Comparison of ENCODE assay signal across 9 mouse cellular contexts in the genomic region with DNA sequence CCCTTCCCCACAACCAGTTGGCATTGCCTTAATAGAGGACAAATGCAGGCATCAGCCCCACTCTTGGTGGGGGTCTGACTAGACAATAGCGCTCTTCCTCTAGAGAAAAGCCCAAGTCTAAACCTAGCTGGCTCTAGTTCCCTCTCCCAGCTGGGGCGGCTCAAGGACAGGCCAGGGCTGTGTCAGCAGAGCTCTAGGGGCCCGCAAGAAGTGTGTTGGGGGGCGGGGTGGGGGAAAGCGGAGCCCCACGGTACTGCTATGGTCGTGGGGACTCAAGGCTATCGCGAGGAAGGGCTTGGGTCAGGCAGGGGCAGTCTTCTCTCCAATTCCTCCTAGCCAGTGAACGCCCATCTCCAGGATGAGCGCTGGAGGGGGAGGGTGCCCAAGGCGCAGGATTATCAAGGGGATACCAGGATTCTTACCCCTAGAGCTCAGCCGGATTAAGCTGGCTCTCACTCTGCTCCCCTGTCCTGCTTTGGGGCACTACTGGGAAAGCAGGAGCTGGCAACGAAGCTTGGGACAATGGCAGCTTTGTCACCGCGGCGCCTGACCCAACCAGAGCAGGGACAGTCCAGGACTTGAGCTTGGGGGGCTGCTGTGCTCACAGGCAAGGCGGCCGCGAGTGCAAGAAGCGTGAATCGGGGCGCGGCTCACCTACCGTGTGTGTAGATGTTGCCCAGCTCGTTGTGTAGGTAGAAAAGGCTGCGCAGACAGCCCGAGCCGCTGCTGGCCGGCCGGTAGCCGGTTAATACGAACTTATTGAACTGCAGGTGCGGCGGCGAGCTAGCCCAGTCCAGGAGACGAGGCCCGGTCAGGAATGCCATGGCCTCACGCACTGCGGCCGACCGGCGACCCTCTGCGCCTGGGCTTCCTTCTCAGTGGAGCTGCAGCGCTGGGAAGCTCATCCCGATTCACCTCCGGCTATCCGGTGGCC. TPM values are rescaled to one million over a fixed set of nuclear protein-coding genes. Genes with fewer than 3 reads are reported as not detected.
A peak's percentile ranks its signal among the peaks of the same experiment; 100 is the strongest.
DNase-seq lines count a peak whose midpoint lies in the region; ATAC-seq and TF ChIP-seq lines count a peak whose summit lies in the region.
"Had no signal": no experiment of that assay in that cellular context is flagged by ENCODE, and none has a peak within 500 bp of the region (broad histone marks: within the 10 kb centered on the region; RNA-seq: fewer than 3 reads in every experiment).

No protein-coding gene starts in this region.

- peak overlapping the region; percentile 79 for H3K9ac ChIP-seq in forebrain, postnatal 0 days
- peak overlapping the region; percentile 77 for H3K9ac ChIP-seq in midbrain, postnatal 0 days (replicated peaks; ENCODE audit: low read length, poor library complexity, severe bottlenecking)

- TF ChIP-seq CTCF in testis, adult 2 months (IDR thresholded peaks at IDR 0.05; ENCODE audit: control insufficient read depth, insufficient read depth, insufficient replicate concordance, low read depth, low read length) = no peak
- no peak for TF ChIP-seq CTCF in forebrain, postnatal 0 days (IDR thresholded peaks at IDR 0.05; ENCODE audit: low read depth)
- TF ChIP-seq CTCF in left cerebral cortex, adult 2 months (IDR thresholded peaks at IDR 0.05) = no peak
- TF ChIP-seq CTCF in midbrain, postnatal 0 days (IDR thresholded peaks at IDR 0.05) = no peak

- peak overlapping the region; percentile 74 for H3K4me3 ChIP-seq in testis, adult 2 months (ENCODE audit: control insufficient read depth, low read depth, low read length)
- peak overlapping the region; percentile 68 for H3K4me3 ChIP-seq in forebrain, postnatal 0 days (ENCODE audit: low read depth, low read length)
- H3K4me3 ChIP-seq in left cerebral cortex, adult 2 months = peak overlapping the region; percentile 65
- H3K4me3 ChIP-seq in midbrain, postnatal 0 days (ENCODE audit: low read depth, low read length) = peak overlapping the region; percentile 80

- WGBS in forebrain, postnatal 0 days = 1% methylated on average over 48 of the region's 48 CpGs
- under 1% methylated on average over 48 of the region's 48 CpGs for WGBS in midbrain, postnatal 0 days

- ATAC-seq in forebrain, postnatal 0 days = peak; percentile 38
- ATAC-seq in midbrain, postnatal 0 days (ENCODE audit: low FRiP score) = peak; percentile 48

- no peak for TF ChIP-seq POLR2A in testis, adult 2 months (IDR thresholded peaks at IDR 0.05; ENCODE audit: control insufficient read depth, low read depth, low read length)

- peak; percentile 36 to 43 for DNase-seq in adrenal gland, adult 18-20 months (ENCODE audit: low spot score in 2 of 2)
- DNase-seq in adrenal gland, adult (ENCODE audit: inconsistent age in 2 of 2, low spot score in 1 of 2) = no peak
- DNase-seq in testis, postnatal 14 days (ENCODE audit: low spot score) = no peak
- DNase-seq in forebrain, postnatal 0 days = peak; percentile 55
- DNase-seq in left cerebral cortex, adult 2 months (ENCODE audit: extremely low spot score in 1 of 2, low spot score in 2 of 2) = peak; percentile 45 to 49
- DNase-seq in midbrain, postnatal 0 days (ENCODE audit: low spot score) = peak; percentile 74
- DNase-seq in thymus, postnatal 36 days = no peak

- H3K27me3 ChIP-seq in testis, adult 2 months (ENCODE audit: control insufficient read depth, insufficient read depth, low read length) = 0 out of 2 replicates have a peak, but pooled peaks cover 4% of the 10 kb centered on the region
- H3K27me3 ChIP-seq in forebrain, postnatal 0 days (ENCODE audit: insufficient read depth, low read length) = peaks cover 32% of the 10 kb centered on the region
- H3K27me3 ChIP-seq in midbrain, postnatal 0 days (ENCODE audit: insufficient read depth, low read length) = peaks cover 31% of the 10 kb centered on the region

- H3K9me3 ChIP-seq in forebrain, postnatal 0 days (ENCODE audit: low read length) = no peaks in the 10 kb centered on the region
- no peaks in the 10 kb centered on the region for H3K9me3 ChIP-seq in midbrain, postnatal 0 days (ENCODE audit: low read length)

- H3K27ac ChIP-seq in testis, adult 2 months (ENCODE audit: control insufficient read depth, insufficient read depth, low read depth, low read length) = no peak overlapping the region
- H3K27ac ChIP-seq in forebrain, postnatal 0 days (ENCODE audit: low read depth, low read length) = peak overlapping the region; percentile 66
- H3K27ac ChIP-seq in left cerebral cortex, adult 2 months = peak overlapping the region; percentile 92
- H3K27ac ChIP-seq in midbrain, postnatal 0 days (ENCODE audit: low read depth, low read length) = peak overlapping the region; percentile 74

- H3K36me3 ChIP-seq in testis, adult 2 months (ENCODE audit: control insufficient read depth, insufficient read depth, low read length) = no peaks in the 10 kb centered on the region
- peaks cover 11% of the 10 kb centered on the region; the same call in 1 of the 2 replicates for H3K36me3 ChIP-seq in forebrain, postnatal 0 days (ENCODE audit: insufficient read depth)
- peaks cover 20% of the 10 kb centered on the region for H3K36me3 ChIP-seq in midbrain, postnatal 0 days (ENCODE audit: insufficient read depth, low read length)

- peak overlapping the region; percentile 94 for H3K4me2 ChIP-seq in forebrain, postnatal 0 days (ENCODE audit: low read depth)
- peak overlapping the region; percentile 93 for H3K4me2 ChIP-seq in midbrain, postnatal 0 days (ENCODE audit: low read depth, low read length, poor library complexity, severe bottlenecking)

- peaks cover 28% of the 10 kb centered on the region for H3K4me1 ChIP-seq in testis, adult 2 months (ENCODE audit: control insufficient read depth, insufficient read depth, low read length)
- H3K4me1 ChIP-seq in forebrain, postnatal 0 days (ENCODE audit: insufficient read depth) = peaks cover 8% of the 10 kb centered on the region; the same call in 1 of the 2 replicates
- peaks cover 7% of the 10 kb centered on the region; the same call in 1 of the 2 replicates for H3K4me1 ChIP-seq in midbrain, postnatal 0 days (ENCODE audit: insufficient read depth, low read length)

- intact Hi-C loops in left cerebral cortex, adult 2 months (cut with DNase I) = loop anchor here (5.0 kb wide), 1 partner anchor 63 kb away; no protein-coding TSS in a partner anchor

RNA-seq across cellular contexts. Expression of a gene that starts 1.2 kb away (rescaled TPM):
- 10 to 100 TPM in 1 of 2 experiments, 1 to 10 TPM in 1; 8.5 to 12.7 TPM for total RNA-seq in adrenal gland, adult 18-20 months (2021)
- polyA plus RNA-seq in testis, adult 2 months (2012; rRNA removed) = 0.69 and 0.85 TPM in 2 replicates
- total RNA-seq in forebrain, postnatal 0 days (2014; rRNA removed) = 51.9 and 54.9 TPM in 2 replicates
- 48.8 and 56.9 TPM in 2 replicates for polyA plus RNA-seq in forebrain, postnatal 0 days (2015; fragmentation: Nextera tagmentation; extraction: Ambion mirVana)
- total RNA-seq in left cerebral cortex, adult 2 months (2021) = 10 to 100 TPM; 50.9 to 56.0 TPM
- total RNA-seq in midbrain, postnatal 0 days (2014; rRNA removed) = 83.6 and 103 TPM in 2 replicates
- 66.0 and 73.8 TPM in 2 replicates for polyA plus RNA-seq in midbrain, postnatal 0 days (2015; fragmentation: Nextera tagmentation; extraction: Ambion mirVana)

RNA-seq across cellular contexts. Expression of a gene that starts 6.2 kb away (rescaled TPM):
- under 1 TPM in 1 of 2 experiments, not detected in 1; 0.13 TPM for total RNA-seq in adrenal gland, adult 18-20 months (2021)
- 0.80 and 0.97 TPM in 2 replicates for polyA plus RNA-seq in testis, adult 2 months (2012; rRNA removed)
- total RNA-seq in forebrain, postnatal 0 days (2014; rRNA removed) = 0.38 and 0.90 TPM in 2 replicates
- polyA plus RNA-seq in forebrain, postnatal 0 days (2015; fragmentation: Nextera tagmentation; extraction: Ambion mirVana) = 0.23 and 0.82 TPM in 2 replicates
- total RNA-seq in left cerebral cortex, adult 2 months (2021) = under 1 TPM; 0.68 TPM
- 0.38 and 2.5 TPM in 2 replicates for total RNA-seq in midbrain, postnatal 0 days (2014; rRNA removed)
- polyA plus RNA-seq in midbrain, postnatal 0 days (2015; fragmentation: Nextera tagmentation; extraction: Ambion mirVana) = 1.3 TPM in 2 replicates

RNA-seq across cellular contexts. Expression of a gene that starts 13.3 kb away (rescaled TPM):
- total RNA-seq in adrenal gland, adult 18-20 months (2021) = 1 to 10 TPM; 2.1 to 2.4 TPM
- 78.6 and 88.6 TPM in 2 replicates for polyA plus RNA-seq in testis, adult 2 months (2012; rRNA removed)
- total RNA-seq in forebrain, postnatal 0 days (2014; rRNA removed) = 9.1 and 16.3 TPM in 2 replicates
- 14.1 and 14.5 TPM in 2 replicates for polyA plus RNA-seq in forebrain, postnatal 0 days (2015; fragmentation: Nextera tagmentation; extraction: Ambion mirVana)
- total RNA-seq in left cerebral cortex, adult 2 months (2021) = 1 to 10 TPM; 4.3 TPM
- total RNA-seq in midbrain, postnatal 0 days (2014; rRNA removed) = 18.3 and 18.4 TPM in 2 replicates
- polyA plus RNA-seq in midbrain, postnatal 0 days (2015; fragmentation: Nextera tagmentation; extraction: Ambion mirVana) = 18.0 and 18.3 TPM in 2 replicates

RNA-seq across cellular contexts. Expression of a gene that starts 16.9 kb away (rescaled TPM):
- 1 to 10 TPM; 2.2 to 6.7 TPM for total RNA-seq in adrenal gland, adult 18-20 months (2021)
- polyA plus RNA-seq in testis, adult 2 months (2012; rRNA removed) = 6.7 and 7.1 TPM in 2 replicates
- total RNA-seq in forebrain, postnatal 0 days (2014; rRNA removed) = not detected in 2 replicates
- not detected in 2 replicates for polyA plus RNA-seq in forebrain, postnatal 0 days (2015; fragmentation: Nextera tagmentation; extraction: Ambion mirVana)
- under 1 TPM; 0.23 to 0.32 TPM for total RNA-seq in left cerebral cortex, adult 2 months (2021)
- 0.19 TPM in 1 of 2 replicates, not detected in the other for total RNA-seq in midbrain, postnatal 0 days (2014; rRNA removed)
- polyA plus RNA-seq in midbrain, postnatal 0 days (2015; fragmentation: Nextera tagmentation; extraction: Ambion mirVana) = 0.15 TPM in 1 of 2 replicates, not detected in the other
- total RNA-seq: heart, adult 18-20 months had no signal

RNA-seq across cellular contexts. Expression of a gene that starts 31.9 kb away (rescaled TPM):
- total RNA-seq in adrenal gland, adult 18-20 months (2021) = 10 to 100 TPM; 72.5 to 89.3 TPM
- 155 and 178 TPM in 2 replicates for polyA plus RNA-seq in testis, adult 2 months (2012; rRNA removed)
- total RNA-seq in forebrain, postnatal 0 days (2014; rRNA removed) = 167 and 189 TPM in 2 replicates
- 117 and 135 TPM in 2 replicates for polyA plus RNA-seq in forebrain, postnatal 0 days (2015; fragmentation: Nextera tagmentation; extraction: Ambion mirVana)
- total RNA-seq in left cerebral cortex, adult 2 months (2021) = 100 to 1,000 TPM; 425 to 428 TPM
- 248 and 253 TPM in 2 replicates for total RNA-seq in midbrain, postnatal 0 days (2014; rRNA removed)
- polyA plus RNA-seq in midbrain, postnatal 0 days (2015; fragmentation: Nextera tagmentation; extraction: Ambion mirVana) = 188 TPM in 2 replicates

Comparison
In these comparisons a context has a peak if more than half of its experiments do, and no peak if none do; other contexts are left out.
1. DNase-seq: peak in adrenal gland, adult 18-20 months (2 of 2), forebrain, postnatal 0 days (single experiment), left cerebral cortex, adult 2 months (2 of 2) and midbrain, postnatal 0 days (single experiment); none in adrenal gland, adult (0 of 2), testis, postnatal 14 days (single experiment) and thymus, postnatal 36 days (0 of 2).
2. Peak in every context shown above with its lines, with median percentiles within 50 percentile points of each other: H3K4me3 ChIP-seq.